Mouse (Mus musculus) myocyte (in vitro differentiated cells): ENCODE measurements around the gene Arhgap19. TPM values are rescaled to one million over a fixed set of nuclear protein-coding genes. Genes with fewer than 3 reads are reported as not detected.

Experiments used
- H3K27me3 ChIP-seq: one replicate; pipeline ENCODE4 v1.6.1; 2011; ENCODE audit not compliant: control insufficient read depth, insufficient read depth, insufficient read length
- H3K36me3 ChIP-seq: one replicate; pipeline ENCODE4 v1.6.1; 2011; ENCODE audit not compliant: control insufficient read depth, insufficient read depth
- H3K4me2 ChIP-seq: one replicate; pipeline ENCODE4 v1.6.1; 2011; ENCODE audit warnings: low read depth, control low read depth
- H3K4me3 ChIP-seq: one replicate; pipeline ENCODE4 v1.5.1; 2011; ENCODE audit warnings: mild to moderate bottlenecking, control low read depth, moderate library complexity
- H3K79me2 ChIP-seq: one replicate; pipeline ENCODE4 v1.6.1; 2011; ENCODE audit not compliant: control insufficient read depth, insufficient read depth
- H3ac ChIP-seq: one replicate; pipeline ENCODE4 v1.6.1; 2011; ENCODE audit not compliant: control insufficient read depth, insufficient read length
- CEBPB ChIP-seq: IDR thresholded peaks from 2 replicates; pipeline ENCODE4 v1.6.1; 2011; ENCODE audit warnings: mild to moderate bottlenecking, moderate library complexity; ENCODE audit not compliant: poor library complexity, insufficient read depth, severe bottlenecking
- E2F4 ChIP-seq: IDR thresholded peaks from one replicate; pipeline ENCODE4 v1.6.1; 2011; ENCODE audit warnings: mild to moderate bottlenecking, control low read depth, moderate library complexity; ENCODE audit not compliant: insufficient read depth
- MAX ChIP-seq: IDR thresholded peaks from one replicate; pipeline ENCODE4 v1.6.1; 2011; ENCODE audit warnings: low read depth, mild to moderate bottlenecking, control low read depth
- MYOD1 ChIP-seq, 3 experiments: IDR thresholded peaks; one replicate each; pipeline ENCODE4 v1.6.1; 2011; ENCODE audit warnings: control low read depth in 2 of 3, low read depth in 2 of 3, mild to moderate bottlenecking in 2 of 3, moderate library complexity in 1 of 3; ENCODE audit not compliant: insufficient read length in 2 of 3, control insufficient read depth in 1 of 3
- MYOG ChIP-seq, 3 experiments: IDR thresholded peaks; one replicate each; pipeline ENCODE4 v1.6.1; 2011; ENCODE audit warnings: control low read depth in 2 of 3, low read depth in 2 of 3, mild to moderate bottlenecking in 2 of 3; ENCODE audit not compliant: insufficient read length in 2 of 3, control insufficient read depth in 1 of 3, insufficient read depth in 1 of 3
- POLR2A ChIP-seq: IDR thresholded peaks from one replicate; pipeline ENCODE4 v1.6.1; 2011; ENCODE audit warnings: low read depth, mild to moderate bottlenecking, control low read depth, moderate library complexity; ENCODE audit not compliant: insufficient read length
- POLR2AphosphoS2 ChIP-seq: IDR thresholded peaks from one replicate; pipeline ENCODE4 v1.6.1; 2011; ENCODE audit warnings: low read depth, control low read depth; ENCODE audit not compliant: insufficient read length
- REST ChIP-seq: IDR thresholded peaks from one replicate; pipeline ENCODE4 v1.6.1; 2011; ENCODE audit warnings: mild to moderate bottlenecking, control low read depth, moderate library complexity; ENCODE audit not compliant: insufficient read depth, insufficient read length
- SRF ChIP-seq: IDR thresholded peaks from one replicate; pipeline ENCODE4 v1.6.1; 2011; ENCODE audit warnings: low read depth; ENCODE audit not compliant: control insufficient read depth, insufficient read length
- TCF12 ChIP-seq: IDR thresholded peaks from one replicate; pipeline ENCODE4 v1.6.1; 2011; ENCODE audit warnings: mild to moderate bottlenecking, control low read depth; ENCODE audit not compliant: poor library complexity, insufficient read depth, severe bottlenecking
- TCF3 ChIP-seq: IDR thresholded peaks from one replicate; pipeline ENCODE4 v1.6.1; 2011; ENCODE audit warnings: low read depth, control low read depth; ENCODE audit not compliant: insufficient read length
- USF1 ChIP-seq: IDR thresholded peaks from one replicate; pipeline ENCODE4 v1.6.1; 2011; ENCODE audit warnings: low read depth, mild to moderate bottlenecking, control low read depth, moderate library complexity
- polyA plus RNA-seq: library from polyadenylated mRNA; unstranded; fragments of >200 nt; fragmentation: generic; extraction: Trizol; gene quantifications from one replicate; pipeline ENCODE4 v1.2.1, GENCODE M21; 2012; ENCODE audit warnings: missing spikeins

The Arhgap19 gene
- polyA plus RNA-seq, 1 experiment: 4.4 TPM

DNA sequence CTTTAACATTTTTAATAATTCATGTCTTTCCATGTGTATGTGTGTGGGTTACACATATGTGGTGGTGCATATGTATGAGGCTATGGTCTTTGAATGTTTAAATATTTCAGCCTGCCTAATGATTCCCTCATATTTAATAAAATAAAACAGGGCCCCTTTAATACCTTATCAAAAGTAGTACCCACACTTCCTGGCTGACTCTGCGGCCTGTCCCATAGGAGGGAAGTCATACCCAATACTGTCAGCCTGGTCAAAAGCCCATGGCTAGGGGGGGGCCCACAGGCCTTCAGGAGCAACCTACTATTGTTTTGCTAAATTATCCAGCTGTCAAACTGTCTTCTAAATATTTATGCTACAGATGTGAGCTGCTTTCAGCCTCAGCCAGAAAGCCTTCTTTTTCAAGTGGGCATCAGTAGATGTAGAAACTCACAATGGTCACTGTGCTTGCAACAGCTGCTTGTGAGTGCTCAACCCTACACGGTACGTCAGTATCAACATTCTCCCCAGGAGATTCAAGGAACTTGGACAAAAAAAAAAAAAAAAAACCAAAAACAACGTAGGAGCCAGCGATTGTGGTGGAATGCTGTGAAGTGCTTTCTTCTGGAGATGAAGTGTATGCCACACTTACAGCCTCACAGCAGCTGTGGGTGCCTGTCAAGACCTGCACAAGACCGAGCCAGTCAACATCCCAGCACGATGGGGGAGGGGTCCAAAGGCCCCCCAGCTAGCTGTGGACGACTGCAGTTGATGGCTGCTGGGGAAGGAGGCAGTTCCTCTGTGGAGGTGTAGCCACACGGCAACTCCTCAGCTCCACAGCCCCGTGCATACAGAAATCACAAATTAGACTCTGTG is 12.5 kb downstream of the Arhgap19 start:
- no peak overlapping the region for H3K4me2 ChIP-seq
- no peaks in the 10 kb centered on the region for H3K27me3 ChIP-seq
- H3K79me2 ChIP-seq: no peaks in the 10 kb centered on the region
- TF ChIP-seq MYOG (IDR thresholded peaks at IDR 0.05; ENCODE audit: control insufficient read depth in 1 of 3, insufficient read depth in 1 of 3, insufficient read length in 2 of 3, low read depth in 2 of 3): peak in 1 of 3 experiments; percentile 29
- peak in 2 of 3 experiments; percentile 80 to 92 for TF ChIP-seq MYOD1 (IDR thresholded peaks at IDR 0.05; ENCODE audit: control insufficient read depth in 1 of 3, insufficient read length in 2 of 3, low read depth in 2 of 3)
- no peak for TF ChIP-seq POLR2AphosphoS2
- TF ChIP-seq REST: no peak
- TF ChIP-seq TCF3: no peak
- peaks cover 16% of the 10 kb centered on the region for H3K36me3 ChIP-seq
- H3K4me3 ChIP-seq: no peak overlapping the region
- H3ac ChIP-seq: no peak overlapping the region

DNA sequence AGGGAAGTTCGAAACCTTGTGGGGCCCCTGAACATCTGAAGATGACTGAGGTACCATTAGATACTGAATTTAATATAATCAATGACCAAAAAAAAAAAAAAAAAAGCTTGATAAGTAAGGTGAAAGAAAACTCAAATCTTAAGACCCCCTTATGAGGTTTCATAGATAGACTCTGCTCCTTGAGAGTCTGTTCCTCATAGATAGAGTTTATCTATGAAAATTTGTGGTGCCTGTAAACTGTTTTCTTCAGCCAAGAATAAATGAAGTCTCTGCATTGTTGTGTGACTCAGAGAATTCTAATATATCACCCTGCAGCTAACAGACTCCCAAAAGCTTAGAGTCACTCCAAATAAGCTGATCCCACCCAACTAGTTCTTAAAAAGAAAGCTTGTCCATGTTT is 15.0 kb downstream of the Arhgap19 start:
- Histone ChIP-seq H3K79me2 (no peaks in the 10 kb centered on the region), H3K27me3 (no peaks in the 10 kb centered on the region), H3K36me3 (peaks cover 19% of the 10 kb centered on the region), H3K4me3 (no peak overlapping the region), H3ac (no peak overlapping the region), H3K4me2 (no peak overlapping the region)
- TF ChIP-seq MAX (no peak), CEBPB (no peak), TCF3 (no peak), E2F4 (no peak)

DNA sequence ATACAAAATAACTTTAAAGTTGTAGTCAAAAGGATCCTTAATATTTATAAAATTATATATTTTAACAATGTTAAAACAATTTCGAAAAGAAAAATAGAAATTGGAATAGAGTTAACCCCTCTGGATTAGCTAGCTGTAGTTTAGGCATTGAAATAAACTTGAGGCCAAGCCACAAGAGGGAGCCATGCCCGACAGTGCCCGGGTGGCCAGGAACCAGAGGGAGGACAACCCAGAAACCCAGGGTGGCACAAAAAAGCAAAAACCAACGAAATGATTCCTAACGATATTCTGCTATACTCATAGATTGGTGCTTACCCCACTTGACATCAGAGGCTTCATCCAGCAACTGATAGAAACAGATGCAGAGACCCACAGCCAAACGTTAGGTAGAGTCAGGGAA is 24.3 kb downstream of the Arhgap19 start:
- Histone ChIP-seq H3K27me3 (no peaks in the 10 kb centered on the region), H3K79me2 (no peaks in the 10 kb centered on the region), H3K4me3 (no peak overlapping the region), H3K36me3 (peaks cover 15% of the 10 kb centered on the region), H3K4me2 (no peak overlapping the region), H3ac (no peak overlapping the region)
- TF ChIP-seq USF1 (no peak), POLR2AphosphoS2 (no peak), POLR2A (no peak), CEBPB (no peak), SRF (no peak), E2F4 (no peak), TCF3 (no peak), MYOG (IDR thresholded peaks at IDR 0.05; ENCODE audit: control insufficient read depth in 1 of 3, insufficient read depth in 1 of 3, insufficient read length in 2 of 3, low read depth in 2 of 3) (no peak), REST (no peak), TCF12 (no peak), MAX (no peak), MYOD1 (IDR thresholded peaks at IDR 0.05; ENCODE audit: control insufficient read depth in 1 of 3, insufficient read length in 2 of 3, low read depth in 2 of 3) (no peak)

DNA sequence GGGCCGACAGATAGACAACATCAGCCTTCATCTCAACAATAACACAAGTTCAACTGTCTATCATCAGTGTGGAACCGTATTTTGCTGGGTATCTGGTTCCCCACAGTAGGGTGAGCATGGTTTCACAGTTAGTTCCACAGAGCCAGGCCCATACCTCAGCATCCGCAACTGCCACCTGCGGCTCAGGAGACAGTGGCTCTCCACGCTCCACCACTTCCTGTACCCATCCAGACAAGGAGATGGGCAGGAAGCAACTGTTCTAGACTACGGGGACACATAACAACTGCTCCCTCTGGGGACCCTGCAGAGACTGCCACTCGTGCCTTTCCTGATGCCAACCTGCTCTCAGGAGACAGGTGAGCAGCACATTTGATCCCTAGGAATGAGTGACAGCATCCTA is 33.1 kb downstream of the Arhgap19 start:
- H3ac ChIP-seq: no peak overlapping the region
- no peak overlapping the region for H3K4me2 ChIP-seq
- peaks cover 10% of the 10 kb centered on the region for H3K36me3 ChIP-seq
- no peaks in the 10 kb centered on the region for H3K79me2 ChIP-seq
- H3K4me3 ChIP-seq: no peak overlapping the region
- H3K27me3 ChIP-seq: no peaks in the 10 kb centered on the region
- no peak for TF ChIP-seq REST

DNA sequence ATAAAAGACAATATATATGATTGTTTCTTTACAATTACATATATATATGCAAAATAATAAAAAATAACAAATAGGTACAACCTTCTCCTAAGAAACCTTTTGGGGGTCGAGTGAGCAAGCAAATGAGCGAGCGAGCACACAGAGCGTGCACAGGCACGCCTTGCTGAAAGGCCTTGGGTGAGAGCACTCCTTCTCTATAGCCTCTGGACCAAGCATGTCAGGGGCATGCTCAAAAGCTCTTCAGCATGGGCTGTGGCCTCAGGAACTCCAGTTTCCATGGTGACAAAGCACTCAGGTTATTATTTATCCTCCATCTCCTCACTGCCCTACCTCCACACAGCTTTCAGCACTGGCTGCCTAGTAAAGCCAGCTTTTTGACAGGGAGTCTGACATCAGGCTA is 35.2 kb downstream of the Arhgap19 start:
- Histone ChIP-seq H3K4me2 (no peak overlapping the region), H3K27me3 (no peaks in the 10 kb centered on the region), H3K36me3 (peaks cover 3% of the 10 kb centered on the region), H3K4me3 (no peak overlapping the region), H3ac (no peak overlapping the region), H3K79me2 (no peaks in the 10 kb centered on the region)
- TF ChIP-seq MYOD1 (IDR thresholded peaks at IDR 0.05; ENCODE audit: control insufficient read depth in 1 of 3, insufficient read length in 2 of 3, low read depth in 2 of 3) (no peak), MYOG (IDR thresholded peaks at IDR 0.05; ENCODE audit: control insufficient read depth in 1 of 3, insufficient read depth in 1 of 3, insufficient read length in 2 of 3, low read depth in 2 of 3) (no peak), USF1 (no peak), CEBPB (no peak), MAX (no peak)
